Mouse (Mus musculus) common myeloid progenitor, adult 5-6 weeks (primary cell): ENCODE results near the gene Ino80b. TPM values are rescaled to one million over a fixed set of nuclear protein-coding genes. Genes with fewer than 3 reads are reported as not detected.

Experiments
- ATAC-seq: replicated peaks from 2 replicates; pipeline ENCODE4 v1.8.0; 2016; ENCODE audit warnings: low read depth, mild to moderate bottlenecking, moderate TSS enrichment, inconsistent platforms; ENCODE audit not compliant: poor library complexity, severe bottlenecking
- total RNA-seq: library from RNA; stranded (forward); fragments of 200-1000, 187-1606 nt; gene quantifications from 2 replicates; pipeline ENCODE4 v1.2.3, GENCODE M21; 2017

Ino80b gene
- total RNA-seq, 1 experiment from 2014 or later: 58.8 TPM

DNA sequence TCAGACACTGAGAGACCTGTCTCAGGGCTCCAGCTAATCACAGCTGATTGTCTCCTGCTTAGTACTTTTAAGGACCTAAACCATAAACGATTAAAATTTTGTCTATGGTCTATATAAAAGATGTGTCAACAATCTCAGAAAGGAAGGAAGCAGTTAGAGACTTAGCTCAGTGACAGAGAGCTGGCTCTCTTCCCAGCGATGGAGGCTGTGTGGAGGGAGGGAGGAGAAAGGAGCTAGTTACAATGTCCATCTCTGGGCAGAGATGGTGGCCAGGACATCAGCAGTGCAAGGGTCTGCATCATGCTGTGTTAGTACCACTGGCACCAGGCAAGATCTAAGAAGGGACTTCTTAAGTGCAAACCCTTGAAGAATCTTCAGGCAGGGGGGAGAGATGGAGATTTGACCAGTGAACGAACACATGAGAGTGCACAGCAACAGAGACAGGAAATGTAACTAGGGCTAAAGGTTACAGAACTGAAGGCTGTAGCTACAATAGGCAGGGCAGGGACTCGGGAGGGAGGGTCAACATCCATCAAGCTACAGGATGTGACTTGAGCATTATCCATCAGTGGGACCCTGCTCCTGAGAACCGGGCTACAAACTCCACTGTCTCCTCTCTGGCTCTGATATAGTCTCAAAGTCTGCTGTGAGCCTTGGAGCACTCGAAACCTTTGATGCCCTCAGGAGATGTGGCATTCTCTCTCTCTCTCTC, 32.7 kb downstream of the Ino80b start:
- ATAC-seq: no peak

DNA sequence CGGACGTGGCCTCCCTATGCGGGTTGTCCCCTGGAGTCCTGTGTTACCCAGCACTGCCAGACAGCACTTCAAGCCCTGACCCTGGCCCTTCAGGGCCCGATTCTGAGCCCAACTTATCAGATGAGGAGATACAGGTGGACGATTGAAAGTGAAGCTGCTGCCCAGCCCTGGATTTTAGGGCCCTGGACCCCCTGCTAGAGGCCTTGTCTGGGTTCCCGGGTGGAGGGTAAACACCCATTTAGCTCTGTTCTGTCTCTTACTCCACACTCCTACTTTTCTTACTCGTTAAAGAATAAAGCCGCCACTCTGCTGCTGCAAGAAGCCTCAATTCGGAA, 37.3 kb downstream of the Ino80b start:
- ATAC-seq: no peak; the same call in 1 of the 2 replicates

DNA sequence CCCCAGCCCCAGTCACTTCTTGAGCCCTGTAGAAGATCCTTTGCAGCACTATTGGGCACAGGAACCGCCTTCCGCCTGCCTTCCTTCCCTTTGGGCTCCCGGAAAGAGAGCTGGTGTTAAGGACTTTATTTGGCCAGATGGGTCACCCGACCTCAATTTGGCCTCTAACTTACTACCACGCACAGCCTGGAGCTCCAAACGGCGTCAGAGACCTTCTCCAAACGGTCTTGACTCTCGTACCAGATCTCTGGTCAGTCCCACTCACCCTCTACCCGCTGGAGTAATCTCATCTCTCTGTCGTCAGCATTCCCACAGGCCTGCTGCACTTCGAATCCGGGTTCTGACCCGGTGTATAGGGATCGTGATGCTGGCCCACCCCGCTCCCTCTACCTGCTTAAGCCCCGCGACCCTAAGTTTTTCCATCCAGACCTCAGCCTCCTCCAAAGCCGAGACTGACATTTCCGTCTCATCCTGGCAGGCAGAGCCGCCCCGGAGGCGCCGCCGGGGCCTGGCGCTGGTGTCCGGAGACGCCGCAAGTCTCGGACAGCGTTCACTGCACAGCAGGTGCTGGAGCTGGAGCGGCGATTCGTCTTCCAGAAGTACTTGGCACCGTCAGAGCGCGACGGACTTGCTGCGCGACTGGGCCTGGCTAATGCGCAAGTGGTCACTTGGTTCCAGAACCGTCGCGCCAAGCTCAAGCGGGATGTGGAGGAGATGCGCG, 37.9 kb downstream of the Ino80b start:
- ATAC-seq: no peak

DNA sequence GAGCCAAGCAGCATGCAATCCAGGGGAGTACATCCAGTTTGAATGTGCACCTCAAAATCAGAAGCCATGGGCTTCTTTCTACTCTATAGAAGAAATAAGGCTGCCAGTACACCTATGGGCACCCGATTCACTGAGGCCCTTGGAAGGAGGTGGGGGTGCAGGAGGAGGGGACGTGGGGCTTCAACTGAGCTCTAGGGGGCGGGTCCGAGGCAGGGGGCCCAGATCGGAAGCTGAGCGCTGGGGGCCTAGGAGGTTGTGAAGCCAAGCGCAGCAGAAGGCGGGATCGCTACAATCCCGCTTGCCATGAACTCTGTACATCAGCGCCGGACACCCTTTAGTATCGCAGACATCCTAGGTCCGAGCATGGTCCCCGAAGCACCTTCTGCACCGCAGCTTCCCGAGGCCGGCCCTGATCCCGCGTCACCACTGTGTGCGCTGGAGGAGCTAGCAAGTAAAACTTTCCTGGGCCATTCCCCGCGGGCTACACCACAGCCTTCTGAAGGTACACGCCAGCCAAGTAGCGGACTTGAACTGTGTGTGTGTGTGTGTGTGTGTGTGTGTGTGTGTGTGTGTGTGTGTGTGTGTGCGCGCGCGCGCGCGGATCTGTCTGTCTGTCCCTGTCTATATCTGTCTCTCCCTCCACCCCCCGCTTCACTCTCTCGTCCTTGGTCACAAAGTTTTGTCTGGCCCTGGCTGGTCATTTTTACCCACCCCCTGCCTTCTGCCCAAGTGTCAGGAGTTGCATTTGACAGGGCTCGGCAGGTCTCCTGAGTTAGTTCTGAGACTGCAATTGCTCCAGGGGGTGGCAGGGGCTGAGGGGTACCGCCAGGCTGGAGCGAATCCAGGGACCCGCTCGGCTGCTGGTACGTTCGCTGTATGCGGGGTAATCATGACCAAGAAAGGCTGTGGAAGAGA, 38.9 kb downstream of the Ino80b start, which contains the start of gene Lbx2:
Gene Lbx2, plus strand, starts transcription at position 247 of the 915 bp plus-strand sequence.
- ATAC-seq: peak; percentile 46; the same call in 1 of the 2 replicates

DNA sequence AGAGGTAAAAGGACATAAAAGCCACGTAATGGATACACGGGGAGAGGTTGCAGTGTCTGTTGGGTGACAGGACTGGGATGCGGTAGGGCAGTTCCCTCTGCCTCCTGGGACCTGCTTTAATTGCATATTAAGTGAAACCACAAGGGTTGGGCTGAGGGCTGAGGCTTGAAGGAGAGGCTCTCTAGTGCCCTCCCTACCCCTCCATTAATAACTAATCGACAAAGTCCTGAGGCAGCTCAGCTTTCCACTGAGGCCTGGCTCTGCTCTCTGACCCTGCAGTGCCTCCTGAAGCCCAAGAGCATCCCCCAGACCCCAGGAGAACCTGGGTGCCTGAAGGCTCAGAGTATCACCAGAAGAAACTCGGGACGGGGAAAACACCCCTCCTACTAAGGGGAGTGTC, 40.8 kb downstream of the Ino80b start:
- ATAC-seq: no peak

DNA sequence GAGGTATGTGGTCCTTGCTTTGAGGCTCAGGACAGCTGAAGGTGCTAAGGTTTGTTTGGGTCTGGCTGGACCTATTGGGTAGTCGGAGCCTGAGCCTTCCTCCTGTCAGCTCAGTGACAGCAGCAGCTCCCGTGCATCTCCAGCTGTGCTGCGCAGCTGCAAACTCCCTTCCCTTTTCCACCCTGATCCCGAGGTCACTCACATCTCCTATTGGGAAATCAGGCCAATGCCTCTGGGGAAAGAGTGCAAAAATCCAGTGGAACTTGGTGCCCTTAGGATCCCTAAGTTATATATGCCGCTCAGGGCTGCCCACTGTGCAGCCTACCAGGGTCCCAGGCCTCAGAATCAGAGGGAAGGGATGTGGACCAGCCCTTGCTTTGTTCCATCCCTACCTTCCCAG, 41.7 kb downstream of the Ino80b start:
- no peak for ATAC-seq

DNA sequence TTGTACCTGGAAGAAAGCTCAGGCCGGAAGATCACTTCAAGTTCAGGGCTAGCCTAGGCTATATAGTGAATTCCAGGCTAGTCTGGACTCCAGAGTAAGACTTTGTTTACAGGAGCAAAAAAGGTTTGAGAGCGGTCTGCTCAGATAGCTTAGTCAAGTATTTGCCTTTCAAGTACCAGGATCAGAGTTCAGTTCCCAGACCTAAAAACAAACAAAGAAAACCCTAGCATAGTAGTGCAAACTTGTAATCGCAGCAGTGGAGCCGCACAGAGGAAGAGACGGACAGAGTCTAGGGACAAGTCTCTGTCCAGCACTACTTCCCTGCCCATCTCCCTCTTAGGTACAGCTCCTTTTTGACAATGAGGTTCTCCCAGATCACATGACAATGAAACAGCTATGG, 45.0 kb downstream of the Ino80b start:
- ATAC-seq: no peak

DNA sequence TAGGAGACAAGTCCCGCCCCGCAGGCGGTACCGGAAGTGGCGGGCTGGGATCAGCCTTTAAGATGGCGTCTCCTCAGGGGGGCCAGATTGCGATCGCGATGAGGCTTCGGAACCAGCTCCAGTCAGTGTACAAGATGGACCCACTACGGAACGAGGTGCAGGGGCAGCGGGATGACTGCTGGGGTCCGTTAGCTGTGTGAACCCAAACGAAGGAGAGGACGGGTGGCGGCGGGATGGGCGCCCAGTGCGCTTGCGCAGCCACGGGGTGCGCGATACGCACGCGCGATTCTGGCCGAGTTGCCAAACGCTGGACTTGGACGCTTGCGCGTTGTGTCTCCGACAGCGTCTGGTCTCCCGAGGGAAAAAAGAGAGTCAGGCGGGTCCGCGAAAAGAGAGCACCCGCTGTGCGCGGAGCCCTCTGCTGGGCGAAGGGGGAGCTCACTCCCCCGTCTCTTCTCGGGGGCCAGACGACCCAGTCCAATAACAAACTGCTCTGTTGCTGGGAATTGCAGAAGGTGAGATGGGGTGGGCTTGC, 46.8 kb downstream of the Ino80b start:
- ATAC-seq: peak; percentile 93

DNA sequence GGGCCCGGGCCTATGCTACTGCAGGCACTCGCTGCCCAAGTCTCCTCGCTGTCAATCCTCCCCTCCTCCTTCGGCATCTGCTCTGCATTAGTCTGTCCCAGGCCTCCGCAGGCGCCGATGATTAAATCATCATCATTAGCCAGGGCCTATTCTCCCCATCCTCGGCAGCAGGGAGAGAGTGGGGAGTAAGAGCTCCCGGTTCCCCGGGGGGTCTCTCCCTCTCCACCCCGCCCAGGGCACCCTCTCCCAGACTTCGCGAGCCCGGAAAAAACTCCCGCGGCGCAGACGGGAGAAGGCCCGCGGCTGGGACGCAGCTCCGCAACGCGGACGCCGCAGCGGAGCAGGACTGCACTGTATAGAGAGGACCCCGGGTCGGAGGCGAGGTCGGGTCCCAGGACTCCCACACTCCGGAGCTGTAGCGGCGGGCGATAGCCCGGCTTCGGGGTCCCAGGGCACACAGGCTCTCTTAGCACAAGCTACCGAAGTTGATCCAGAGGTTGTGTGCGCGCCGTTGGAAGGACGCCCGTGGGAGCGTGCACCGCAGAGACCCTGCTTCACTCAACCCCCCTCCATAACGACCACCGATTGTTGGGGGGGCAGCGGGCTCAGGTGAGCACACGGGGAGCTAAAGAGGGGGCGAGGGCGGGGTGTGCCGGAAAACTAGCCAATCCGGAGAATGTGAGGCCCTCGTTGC, 47.5 kb downstream of the Ino80b start, which contains the start of gene Pcgf1:
Gene Pcgf1, plus strand, starts transcription at position 240 of the 694 bp plus-strand sequence.
- ATAC-seq: no peak; the same call in none of the 2 replicates

DNA sequence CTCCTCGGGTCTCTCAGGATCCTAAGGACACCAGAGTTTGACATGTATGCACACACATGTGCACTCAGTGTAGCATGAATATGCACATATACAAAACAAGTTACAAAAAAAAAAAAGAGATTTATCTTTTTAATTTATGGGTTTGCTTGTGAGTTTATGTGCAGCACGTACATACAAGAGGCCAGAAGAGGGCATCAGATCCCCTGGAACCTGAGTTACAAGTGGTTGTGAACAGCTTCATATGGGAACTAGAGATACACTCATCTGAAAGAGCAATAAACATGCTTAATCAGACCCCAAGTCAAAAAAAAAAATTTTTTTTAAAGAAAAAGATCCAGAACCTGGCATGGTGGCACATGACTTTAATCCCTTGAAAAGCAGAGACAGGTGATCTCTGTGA, 50.3 kb downstream of the Ino80b start:
- no peak for ATAC-seq

Other genes starting within 250 kb of the Ino80b start
- gene Sema4f, start 185.7 kb downstream of the Ino80b start, total RNA-seq: not detected in 2 replicates
- gene M1ap, start 178.5 kb downstream of the Ino80b start, total RNA-seq: 0.39 and 7.7 TPM in 2 replicates
- 13.2 and 15.2 TPM in 2 replicates for gene Dok1, start 92.0 kb downstream of the Ino80b start, total RNA-seq
- gene Loxl3, start 91.3 kb downstream of the Ino80b start, total RNA-seq: 1.4 and 2.1 TPM in 2 replicates
- gene Aup1, start 70.9 kb downstream of the Ino80b start, total RNA-seq: 100 and 115 TPM in 2 replicates
- 46.3 and 65.5 TPM in 2 replicates for gene Htra2, start 70.2 kb downstream of the Ino80b start, total RNA-seq
- gene Dqx1, start 67.6 kb downstream of the Ino80b start, total RNA-seq: 0.78 TPM in 1 of 2 replicates, not detected in the other
- not detected in 2 replicates for gene Tlx2, start 55.1 kb downstream of the Ino80b start, total RNA-seq
- 9.3 and 16.8 TPM in 2 replicates for gene Pcgf1, start 47.6 kb downstream of the Ino80b start, total RNA-seq
- gene Lbx2, start 39.1 kb downstream of the Ino80b start, total RNA-seq: not detected in 2 replicates
- 0.41 TPM in 1 of 2 replicates, not detected in the other for gene Ccdc142, start 23.8 kb downstream of the Ino80b start, total RNA-seq
- gene Gm42688, start 23.8 kb downstream of the Ino80b start, total RNA-seq: 2.1 and 3.1 TPM in 2 replicates
- 25.3 and 30.0 TPM in 2 replicates for gene Mrpl53, start 16.4 kb downstream of the Ino80b start, total RNA-seq
- 80.9 and 86.2 TPM in 2 replicates for gene Mogs, start 9.9 kb downstream of the Ino80b start, total RNA-seq
- gene Wbp1, start 3.9 kb downstream of the Ino80b start, total RNA-seq: 70.1 and 85.3 TPM in 2 replicates
- 0.96 and 3.9 TPM in 2 replicates for gene Rtkn, start 10.0 kb upstream of the Ino80b start, total RNA-seq
- gene Wdr54, start 31.0 kb upstream of the Ino80b start, total RNA-seq: not detected in 2 replicates
- gene 1700003E16Rik, start 31.0 kb upstream of the Ino80b start, total RNA-seq: not detected in 2 replicates
- 50.2 and 52.2 TPM in 2 replicates for gene Dctn1, start 40.5 kb upstream of the Ino80b start, total RNA-seq
- 0.10 TPM in 1 of 2 replicates, not detected in the other for gene Slc4a5, start 94.4 kb upstream of the Ino80b start, total RNA-seq
- gene Mthfd2, start 200.5 kb upstream of the Ino80b start, total RNA-seq: 24.1 and 27.0 TPM in 2 replicates
- gene Mob1a, start 200.6 kb upstream of the Ino80b start, total RNA-seq: 112 and 127 TPM in 2 replicates
- 89.1 and 97.5 TPM in 2 replicates for gene Bola3, start 223.7 kb upstream of the Ino80b start, total RNA-seq